Mouse (Mus musculus): ENCODE data around the gene Nwd2. TPM values are rescaled to one million over a fixed set of nuclear protein-coding genes. Genes with fewer than 3 reads are reported as not detected.

Gene Nwd2
- polyA plus RNA-seq, 1 experiment from 2014 or later: 2.9 TPM

GRCm38 (mm10) chr5:63858901-63859300 is 210.0 kb downstream of the Nwd2 start:
- WGBS: 94% methylated on average over 8 of the region's 8 CpGs
- no peaks in the 10 kb centered on the region for H3K4me1 ChIP-seq (ENCODE audit: control insufficient read depth, insufficient read depth, low read length)
- DNase-seq (ENCODE audit: low spot score) (no peak), ATAC-seq (no peak)
- H3K4me3 ChIP-seq (ENCODE audit: low read depth, low read length): no peak overlapping the region
- H3K36me3 ChIP-seq (ENCODE audit: control insufficient read depth, insufficient read depth, low read length): no peaks in the 10 kb centered on the region
- H3K27me3 ChIP-seq (replicated peaks; ENCODE audit: control insufficient read depth, insufficient read depth, low read length): no peaks in the 10 kb centered on the region
- H3K27ac ChIP-seq (ENCODE audit: low read depth, low read length): no peak overlapping the region
- H3K9ac ChIP-seq (ENCODE audit: low read length): no peak overlapping the region
- H3K9me3 ChIP-seq (replicated peaks; ENCODE audit: control insufficient read depth, low read length): no peaks in the 10 kb centered on the region
- H3K4me2 ChIP-seq (ENCODE audit: low read length): no peak overlapping the region

Other genes starting within 250 kb of the Nwd2 start
- gene 0610040J01Rik, start 163.3 kb downstream of the Nwd2 start, polyA plus RNA-seq (2014; fragmentation: Nextera tagmentation; extraction: Ambion mirVana): 2.8 and 3.3 TPM in 2 replicates

Data from forebrain, embryonic 14.5 days (tissue).